Mouse (Mus musculus) left cerebral cortex, postnatal 14 days (tissue): ENCODE data around the gene Mical1. TPM values are rescaled to one million over a fixed set of nuclear protein-coding genes. Genes with fewer than 3 reads are reported as not detected.
A peak's percentile ranks its signal among the peaks of the same experiment; 100 is the strongest.

Experiments used
- DNase-seq, 2 experiments: peaks; one replicate each; pipeline ENCODE4 v3.0.0; 2021 to 2022; ENCODE audit warnings: low spot score in 2 of 2, mixed read lengths in 1 of 2
- intact Hi-C: fragments of 180-260 bp; cut with DNase I; formaldehyde crosslinking; loops from one replicate; pipeline ENCODE4 v1.15.1; 2025
- total RNA-seq, 2 experiments: library from RNA; stranded (reverse); gene quantifications; 2 replicates each; pipeline ENCODE4 v1.2.3; 2021

The Mical1 gene
- total RNA-seq, 2 experiments from 2014 or later: 19.4 to 27.0 TPM

DNA sequence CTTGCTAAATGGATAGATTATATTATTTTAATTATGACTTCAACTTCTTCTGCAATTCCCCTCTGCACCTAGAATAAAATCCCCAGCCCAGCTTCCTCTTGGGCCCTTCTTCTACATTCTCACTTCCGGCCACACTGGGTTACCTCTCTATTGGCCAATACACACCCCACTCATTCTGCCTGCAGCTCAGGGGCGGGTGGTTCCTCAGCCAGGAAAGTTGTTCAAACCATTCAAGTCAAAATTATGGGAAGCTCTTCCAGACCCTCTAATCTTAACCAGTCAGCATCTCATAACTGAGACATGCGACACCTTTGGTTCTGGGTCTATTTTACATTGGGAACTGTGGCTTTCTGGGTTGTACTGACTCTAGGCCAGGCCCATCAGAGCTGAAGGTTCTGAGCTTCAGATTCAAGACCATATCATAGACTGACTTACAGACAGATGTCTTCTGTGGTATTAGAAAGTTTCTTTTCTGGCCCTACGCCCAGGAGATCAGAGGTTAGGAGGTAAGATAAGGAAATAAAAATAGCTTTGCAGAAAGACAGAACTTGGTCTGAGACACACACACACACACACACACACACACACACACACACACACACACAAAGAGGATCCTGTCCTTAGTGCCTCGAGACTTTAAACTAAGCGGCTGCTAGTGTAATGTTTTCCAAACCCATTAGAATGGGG lies 2.2 kb upstream of the Mical1 start:
- intact Hi-C loops: no loop called here
- no peak for DNase-seq

- intact Hi-C loops: no loop called here
- no peak for DNase-seq
Measured at GRCm38 (mm10) chr10:41474981-41475391, 1.1 kb upstream of the Mical1 start.

- intact Hi-C loops: no loop called here
- no peak for DNase-seq
Measured at GRCm38 (mm10) chr10:41477018-41477277, 834 bp downstream of the Mical1 start.

DNA sequence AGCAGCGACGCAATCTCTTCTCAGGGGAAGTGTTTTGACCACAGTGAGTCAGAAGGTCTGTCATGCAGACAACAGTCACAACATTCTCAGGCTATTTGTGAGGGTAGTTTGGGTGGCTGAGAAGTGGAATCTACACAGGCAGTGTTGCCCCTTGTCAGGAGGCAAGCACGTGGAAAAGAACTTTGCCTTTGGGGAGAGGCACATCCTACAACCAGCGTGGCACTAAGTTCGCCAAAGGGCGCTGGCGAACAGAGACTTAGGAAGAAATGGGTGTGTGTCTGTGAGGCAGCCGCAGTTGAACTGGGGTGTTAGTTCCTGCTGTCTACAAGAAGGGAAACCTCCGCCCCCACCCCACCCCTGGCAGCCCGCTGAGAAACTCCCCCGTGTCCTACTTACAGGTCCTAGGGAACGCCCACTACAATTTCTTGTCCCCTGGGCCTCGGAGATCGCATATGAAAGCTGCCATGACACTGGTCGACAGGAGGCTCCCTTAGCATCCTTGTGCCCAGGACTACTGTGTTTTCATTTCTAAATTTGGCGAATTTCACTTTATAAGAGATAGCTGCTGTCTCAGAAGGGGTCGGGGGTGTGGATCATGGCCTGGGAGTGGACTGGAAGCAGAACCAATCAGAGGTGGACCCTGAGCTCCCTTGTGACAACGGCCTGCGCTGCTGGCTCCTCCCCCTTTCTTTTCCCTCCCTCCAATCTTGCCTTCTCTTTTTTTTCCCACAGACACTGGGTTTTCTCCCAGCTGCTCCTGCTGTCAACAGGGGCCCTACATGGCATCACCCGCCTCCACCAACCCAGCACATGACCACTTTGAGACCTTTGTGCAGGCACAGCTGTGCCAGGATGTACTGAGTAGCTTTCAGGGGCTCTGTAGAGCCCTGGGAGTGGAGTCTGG lies 1.4 kb downstream of the Mical1 start:
- peak; percentile 37 to 78 for DNase-seq
- intact Hi-C loops: no loop called here

DNA sequence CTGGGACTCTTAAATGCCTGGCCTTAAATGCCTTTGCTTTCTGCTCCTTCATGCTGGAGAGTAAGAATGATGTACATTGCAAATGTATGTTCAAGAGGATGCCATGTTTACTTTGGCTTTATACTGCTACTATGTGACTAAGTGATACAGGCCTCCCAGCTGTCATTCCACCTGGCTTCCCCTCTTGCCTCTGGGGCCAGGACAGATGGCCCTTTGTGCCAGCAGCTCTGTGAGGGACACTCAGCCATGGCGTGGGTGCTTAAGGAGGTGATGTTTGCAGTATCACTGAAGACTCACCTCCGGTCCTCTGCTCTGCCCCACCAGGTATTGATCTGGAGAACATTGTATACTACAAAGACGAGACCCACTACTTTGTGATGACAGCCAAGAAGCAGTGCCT lies 3.8 kb downstream of the Mical1 start:
- intact Hi-C loops: no loop called here
- DNase-seq: no peak

GRCm38 (mm10) chr10:41480938-41481880 lies 5.1 kb downstream of the Mical1 start:
- no peak for DNase-seq
- intact Hi-C loops: no loop called here

GRCm38 (mm10) chr10:41482446-41482845 lies 6.3 kb downstream of the Mical1 start:
- no peak for DNase-seq
- intact Hi-C loops: no loop called here

DNA sequence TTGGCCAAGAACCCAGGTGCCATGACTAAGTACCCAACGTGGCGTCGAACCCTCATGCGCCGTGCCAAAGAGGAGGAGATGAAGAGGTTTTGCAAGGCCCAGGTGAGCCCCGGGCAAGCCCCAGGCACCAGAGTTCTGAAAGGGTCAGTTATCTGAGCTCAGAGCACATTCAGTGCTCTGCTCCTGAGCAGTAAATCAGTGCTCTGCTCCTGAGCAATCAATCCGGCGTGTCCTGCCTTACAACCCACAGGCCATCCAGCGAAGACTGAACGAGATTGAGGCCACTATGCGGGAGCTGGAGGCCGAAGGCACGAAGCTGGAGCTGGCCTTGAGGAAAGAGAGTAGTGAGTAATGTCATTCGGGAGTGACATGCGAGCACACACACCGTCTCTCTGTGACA lies 9.7 kb downstream of the Mical1 start:
- DNase-seq: no peak
- intact Hi-C loops: no loop called here

DNA sequence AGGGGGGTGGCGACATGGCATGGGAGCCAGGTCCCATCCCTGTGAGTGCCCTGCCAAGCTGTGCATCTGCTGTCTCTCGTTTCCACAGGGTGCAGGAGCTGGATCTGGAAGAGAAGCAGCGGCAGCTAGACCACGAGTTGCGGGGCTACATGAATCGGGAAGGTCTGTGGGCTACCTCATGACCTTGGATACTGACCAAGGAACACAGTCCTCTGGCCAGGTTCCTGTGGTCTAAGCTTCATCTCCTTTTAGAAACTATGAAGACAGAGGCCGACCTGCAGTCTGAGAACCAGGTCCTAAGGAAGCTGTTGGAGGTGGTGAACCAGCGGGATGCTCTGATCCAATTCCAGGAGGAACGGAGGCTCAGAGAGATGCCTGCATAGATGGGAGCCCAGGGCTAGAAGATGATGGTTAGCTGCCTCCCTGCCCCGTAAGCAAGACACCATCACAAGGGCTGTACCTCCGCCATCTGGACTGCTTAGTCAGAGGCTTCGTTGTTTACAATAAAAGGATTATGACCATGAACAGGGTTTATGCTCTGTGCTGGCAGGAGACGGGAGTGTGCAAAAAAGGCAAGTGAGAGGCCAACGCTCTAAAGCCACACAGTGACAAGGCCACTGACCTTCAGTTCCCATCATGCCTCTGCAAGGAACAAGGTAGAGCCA lies 10.5 kb downstream of the Mical1 start:
- intact Hi-C loops: no loop called here
- DNase-seq: no peak

- DNase-seq: no peak
- intact Hi-C loops: no loop called here
Measured at GRCm38 (mm10) chr10:41488877-41489276, 12.8 kb downstream of the Mical1 start.

DNA sequence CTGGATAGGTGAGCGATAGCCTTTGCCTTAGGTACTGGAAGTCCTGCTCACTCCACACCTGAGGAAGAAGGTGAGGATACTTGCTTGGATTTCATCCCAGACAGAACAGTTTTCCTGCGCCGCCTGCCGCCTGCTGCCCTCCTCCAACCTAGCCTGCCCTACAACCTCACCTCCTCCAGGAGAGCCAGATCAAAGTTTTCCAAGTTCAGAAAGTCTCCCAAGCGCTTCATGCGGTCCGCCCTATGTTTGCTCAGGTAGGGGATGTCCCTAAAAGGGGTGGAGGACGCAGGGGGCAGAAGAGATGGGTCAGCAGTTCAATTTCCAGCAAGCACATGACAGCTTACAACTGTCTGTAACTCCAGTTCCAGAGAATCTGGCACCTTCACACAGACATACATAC lies 13.2 kb downstream of the Mical1 start:
- DNase-seq: no peak
- intact Hi-C loops: no loop called here

GRCm38 (mm10) chr10:41489708-41490517 lies 13.8 kb downstream of the Mical1 start, which contains the start of the genes Smpd2 and Ppil6:
Gene Smpd2 (minus strand): TSS chr10:41490369.
Gene Ppil6 (plus strand): TSS chr10:41490439.
- DNase-seq: peak; percentile 93 to 96
- intact Hi-C loops: no loop called here

- intact Hi-C loops: no loop called here
- DNase-seq: no peak
Measured at GRCm38 (mm10) chr10:41490518-41490873, 14.4 kb downstream of the Mical1 start.

DNA sequence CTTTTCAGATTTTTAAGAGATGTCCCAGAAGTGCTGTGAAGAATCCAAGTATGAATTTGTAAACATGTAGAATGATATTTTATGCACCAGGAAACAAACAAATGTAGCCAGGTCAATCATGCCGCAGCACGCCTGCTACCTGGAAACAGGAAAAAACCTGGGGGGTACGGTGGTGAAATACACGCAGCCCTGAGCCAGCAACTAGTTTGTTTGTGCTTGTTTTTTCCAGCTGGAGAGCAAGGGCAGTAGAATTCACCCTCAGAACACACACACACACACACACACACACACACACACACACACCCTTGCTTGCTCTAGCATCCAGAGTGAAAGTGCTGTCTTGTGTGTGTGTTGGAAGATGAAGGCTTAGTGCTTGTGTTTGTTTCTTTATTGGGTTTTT lies 15.0 kb downstream of the Mical1 start:
- no peak for DNase-seq
- intact Hi-C loops: no loop called here

DNA sequence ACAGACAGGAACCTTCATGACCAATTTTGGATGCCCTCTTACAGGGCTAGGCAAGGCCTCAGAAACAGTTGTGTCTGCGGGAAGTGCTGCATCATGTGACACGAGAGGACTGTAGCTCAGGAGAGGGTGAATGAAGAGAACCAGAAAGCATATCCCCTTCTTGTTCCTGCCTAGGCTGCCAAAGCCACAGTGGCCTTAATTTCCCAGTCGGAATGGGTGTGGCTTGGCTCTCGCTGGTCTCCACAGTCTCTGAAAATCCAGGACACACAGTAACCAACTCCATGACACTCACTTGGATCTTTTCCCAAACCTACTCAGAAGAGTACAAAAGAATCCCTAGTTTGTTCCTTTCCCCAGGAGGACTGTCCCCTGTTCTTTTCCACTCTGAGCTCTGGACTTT lies 24.8 kb downstream of the Mical1 start:
- intact Hi-C loops: loop anchor here (5.0 to 10.0 kb wide), 3 partner anchors 49 to 496 kb away; partner anchors contain the start of genes Ak9, Fig4 and Zbtb24
- peak; percentile 31 to 65 for DNase-seq

GRCm38 (mm10) chr10:41504996-41505395 lies 28.9 kb downstream of the Mical1 start:
- DNase-seq: no peak
- intact Hi-C loops: loop anchor here (5.0 to 10.0 kb wide), 4 partner anchors 53 to 500 kb away; partner anchors contain the start of genes Ak9, Fig4 and Zbtb24

- peak; percentile 79 to 90 for DNase-seq
- intact Hi-C loops: loop anchor here (5.0 to 10.0 kb wide), 3 partner anchors 73 to 501 kb away; partner anchors contain the start of genes Ak9 and Fig4
Measured at GRCm38 (mm10) chr10:41505446-41505845, 29.3 kb downstream of the Mical1 start.

DNA sequence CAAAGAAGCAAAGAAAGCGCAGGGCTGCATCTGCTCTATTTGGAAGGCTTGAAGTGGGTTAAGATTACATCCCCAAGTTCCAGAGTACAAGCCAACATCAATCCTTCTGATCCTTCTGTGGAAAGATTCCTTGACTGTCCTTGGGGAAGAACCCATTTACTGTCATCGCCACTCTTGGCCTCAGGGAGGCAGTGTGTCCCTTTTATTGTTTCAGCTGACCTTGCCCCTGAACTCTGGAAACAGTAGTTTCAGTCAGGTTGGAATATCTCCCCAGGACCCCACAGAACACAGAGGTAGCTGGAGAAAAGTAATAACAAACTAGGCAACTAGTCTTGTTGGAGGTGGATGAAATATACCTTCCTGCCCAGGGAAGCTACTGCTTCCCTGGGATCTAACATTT lies 33.0 kb downstream of the Mical1 start:
- intact Hi-C loops: loop anchor here (5.0 to 10.0 kb wide), 3 partner anchors 77 to 504 kb away; partner anchors contain the start of genes Ak9 and Fig4
- no peak for DNase-seq
